ENCODE assay signal across 9 mouse cellular contexts in the genomic region with DNA sequence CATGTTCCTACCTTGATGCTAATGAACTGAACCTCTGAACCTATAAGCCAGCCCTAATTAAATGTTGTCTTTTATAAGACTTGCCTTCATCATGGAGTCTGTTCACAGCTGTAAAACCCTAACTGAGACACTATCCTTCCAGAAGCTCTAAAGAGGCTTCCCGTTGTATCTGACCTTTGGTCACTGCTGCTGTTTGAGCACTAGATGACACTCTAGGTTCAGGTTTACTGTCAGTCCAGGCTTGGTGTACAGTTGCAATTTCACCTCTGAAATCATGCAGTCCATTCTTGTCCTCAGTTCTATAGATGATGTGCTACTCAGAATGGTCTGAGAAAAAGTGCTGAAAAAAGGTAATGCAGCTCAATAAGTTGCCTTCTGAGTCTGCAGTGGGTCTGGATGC.
DNase-seq lines count a peak whose midpoint lies in the region; ATAC-seq and TF ChIP-seq lines count a peak whose summit lies in the region.
"Had no signal": no experiment of that assay in that cellular context is flagged by ENCODE, and none has a peak within 500 bp of the region (broad histone marks: within the 10 kb centered on the region; RNA-seq: fewer than 3 reads in every experiment).

No protein-coding gene starts in this region.

- H3K4me3 ChIP-seq in embryonic facial prominence, embryonic 15.5 days (replicated peaks) = no peak overlapping the region
- H3K4me3 ChIP-seq in embryonic facial prominence, embryonic 10.5 days = no peak overlapping the region
- H3K4me3 ChIP-seq in spleen, adult 2 months (ENCODE audit: extremely low read depth, insufficient read depth, insufficient read length) = no peak overlapping the region
- H3K4me3 ChIP-seq: neural tube, embryonic 13.5 days had no signal

- H3K27me3 ChIP-seq in embryonic facial prominence, embryonic 15.5 days = no peaks in the 10 kb centered on the region
- no peaks in the 10 kb centered on the region for H3K27me3 ChIP-seq in embryonic facial prominence, embryonic 10.5 days (replicated peaks; ENCODE audit: low read depth, poor library complexity, severe bottlenecking)
- no peaks in the 10 kb centered on the region for H3K27me3 ChIP-seq in spleen, adult 2 months (ENCODE audit: control insufficient read depth, insufficient read depth, low read length)
- H3K27me3 ChIP-seq: neural tube, embryonic 13.5 days had no signal

- H3K36me3 ChIP-seq in embryonic facial prominence, embryonic 15.5 days = no peaks in the 10 kb centered on the region
- no peaks in the 10 kb centered on the region for H3K36me3 ChIP-seq in embryonic facial prominence, embryonic 10.5 days (replicated peaks)
- H3K36me3 ChIP-seq in spleen, adult 2 months (ENCODE audit: control insufficient read depth, insufficient read depth, low read length) = no peaks in the 10 kb centered on the region
- H3K36me3 ChIP-seq: neural tube, embryonic 13.5 days had no signal

- H3K9me3 ChIP-seq in embryonic facial prominence, embryonic 15.5 days (replicated peaks) = no peaks in the 10 kb centered on the region
- no peaks in the 10 kb centered on the region for H3K9me3 ChIP-seq in embryonic facial prominence, embryonic 10.5 days
- H3K9me3 ChIP-seq: neural tube, embryonic 13.5 days had no signal

- TF ChIP-seq CTCF in spleen, adult 2 months (IDR thresholded peaks at IDR 0.05; ENCODE audit: extremely low read depth, insufficient read depth, insufficient read length, insufficient replicate concordance) = peak; percentile 62; the same call in 1 of the 2 replicates

- no peak for TF ChIP-seq POLR2A in spleen, adult 2 months (IDR thresholded peaks at IDR 0.05; ENCODE audit: low read depth, low read length)

- no peak for DNase-seq in embryonic facial prominence, embryonic 10.5 days (ENCODE audit: low spot score)
- peak in 1 of 2 experiments; percentile 5 for DNase-seq in spleen, adult 2 months (ENCODE audit: low read depth in 1 of 2, low spot score in 2 of 2)
- no peak for DNase-seq in spleen, adult 12 weeks (ENCODE audit: low spot score)
- DNase-seq in kidney, postnatal 14 days = peak; percentile 42
- no peak for DNase-seq in c-Kit-positive CD71-positive TER-119-positive erythroid progenitor cells, embryonic 14.5 days (ENCODE audit: low spot score)
- no peak for DNase-seq in frontal cortex, postnatal 14 days (ENCODE audit: low spot score in 2 of 2)
- no peak for DNase-seq in testis, postnatal 10 days (ENCODE audit: low spot score)

- H3K27ac ChIP-seq in embryonic facial prominence, embryonic 15.5 days (replicated peaks) = no peak overlapping the region
- H3K27ac ChIP-seq in embryonic facial prominence, embryonic 10.5 days (replicated peaks) = no peak overlapping the region
- H3K27ac ChIP-seq in spleen, adult 2 months (ENCODE audit: insufficient read depth, low read length) = no peak overlapping the region
- H3K27ac ChIP-seq: neural tube, embryonic 13.5 days had no signal

- H3K4me2 ChIP-seq in embryonic facial prominence, embryonic 15.5 days (replicated peaks) = no peak overlapping the region
- H3K4me2 ChIP-seq: neural tube, embryonic 13.5 days had no signal

- H3K4me1 ChIP-seq in embryonic facial prominence, embryonic 15.5 days = no peaks in the 10 kb centered on the region
- peaks cover 5% of the 10 kb centered on the region for H3K4me1 ChIP-seq in embryonic facial prominence, embryonic 10.5 days
- H3K4me1 ChIP-seq in spleen, adult 2 months (ENCODE audit: control insufficient read depth, insufficient read depth, insufficient read length) = no peaks in the 10 kb centered on the region

- ATAC-seq in embryonic facial prominence, embryonic 15.5 days (ENCODE audit: insufficient number of reproducible peaks, low FRiP score, low TSS enrichment, low read depth) = peak; percentile 24; the same call in 1 of the 2 replicates

- H3K9ac ChIP-seq in embryonic facial prominence, embryonic 15.5 days = no peak overlapping the region
- H3K9ac ChIP-seq: neural tube, embryonic 13.5 days had no signal

- WGBS in embryonic facial prominence, embryonic 15.5 days = 70% methylated on average over 1 of the region's 1 CpGs
- WGBS in embryonic facial prominence, embryonic 10.5 days = 83% methylated on average over 1 of the region's 1 CpGs
- WGBS in spleen, adult 2 months = 49% methylated on average over 1 of the region's 1 CpGs
